Mouse (Mus musculus): Measurements from ENCODE around the gene Trappc13.

Gene Trappc13

DNA sequence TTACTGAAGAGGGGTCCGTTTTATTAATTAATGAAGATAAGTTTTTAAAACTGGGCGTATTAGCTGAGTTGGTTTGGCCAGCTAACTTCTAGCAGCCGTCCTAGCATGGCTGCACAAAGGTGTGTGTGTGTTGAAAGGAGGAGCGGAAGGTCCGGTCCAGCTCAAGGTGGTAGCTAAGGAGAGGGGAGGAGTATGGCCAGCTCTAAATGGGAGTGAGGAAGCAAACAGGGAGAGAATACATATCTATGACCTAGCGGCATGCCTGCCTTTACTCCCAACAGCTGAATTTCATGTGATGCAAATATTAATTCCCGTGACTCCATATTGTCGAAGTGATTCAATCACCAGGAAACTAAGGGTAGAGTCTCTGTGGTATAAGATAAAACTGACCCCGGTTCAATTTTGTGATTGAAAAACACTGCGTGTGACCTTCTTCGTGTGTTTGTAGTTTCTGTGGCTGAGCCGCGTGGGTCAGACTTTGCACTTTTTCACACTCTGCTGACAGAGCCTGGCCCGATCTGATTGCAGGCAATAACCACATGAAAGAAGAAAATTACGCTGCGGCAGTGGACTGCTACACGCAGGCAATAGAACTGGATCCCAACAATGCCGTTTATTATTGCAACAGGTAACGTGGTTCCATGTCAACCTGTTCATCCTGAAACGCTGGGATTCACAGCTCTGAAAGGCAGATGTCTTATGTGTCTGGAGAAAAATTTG, 54.4 kb downstream of the Trappc13 start:
- in situ Hi-C loops (cut with MboI; ENCODE audit: low pct_unique_long_range_greater_than_20kb in 1 of 2, low sequenced_read_pairs in 2 of 2, unreplicated experiment in 1 of 2): no loop called here

DNA sequence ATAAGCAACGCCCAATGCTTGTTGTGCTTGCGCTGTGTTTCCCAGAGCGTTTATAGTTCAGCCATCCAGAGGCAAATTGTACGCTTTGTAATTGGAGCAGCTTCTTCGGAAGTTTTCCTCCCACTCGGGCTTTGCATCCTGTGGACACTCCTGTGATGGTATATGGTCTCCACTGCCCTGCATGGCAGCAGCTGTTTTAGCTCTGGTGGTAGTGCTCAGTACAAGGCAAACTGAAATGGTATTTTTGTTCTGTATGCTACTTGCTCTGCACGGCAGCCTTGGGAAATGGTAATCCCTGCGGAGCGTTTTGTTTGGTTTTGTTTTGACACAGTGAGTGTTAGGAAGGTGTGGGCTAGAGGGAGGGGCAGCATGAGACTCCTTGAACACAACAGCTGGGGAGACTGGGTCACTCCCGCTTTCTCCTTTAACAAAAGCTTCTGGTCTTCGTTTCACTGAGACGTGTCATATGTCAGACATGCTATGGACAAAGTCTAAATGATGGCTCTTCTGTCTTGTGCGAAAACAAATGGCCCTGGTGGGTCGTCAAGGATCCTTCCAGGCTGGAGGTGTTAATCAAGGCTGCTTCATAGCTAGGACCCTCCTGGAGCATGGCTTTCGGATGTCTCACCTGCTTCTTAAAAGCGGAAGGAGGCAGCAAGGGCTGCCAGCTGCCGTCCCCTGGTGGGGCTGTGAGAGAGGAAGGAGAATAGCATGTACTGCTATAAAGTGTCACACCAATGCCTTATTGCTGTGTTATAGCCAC, 56.0 kb downstream of the Trappc13 start:
- in situ Hi-C loops (cut with MboI; ENCODE audit: low pct_unique_long_range_greater_than_20kb in 1 of 2, low sequenced_read_pairs in 2 of 2, unreplicated experiment in 1 of 2): no loop called here

DNA sequence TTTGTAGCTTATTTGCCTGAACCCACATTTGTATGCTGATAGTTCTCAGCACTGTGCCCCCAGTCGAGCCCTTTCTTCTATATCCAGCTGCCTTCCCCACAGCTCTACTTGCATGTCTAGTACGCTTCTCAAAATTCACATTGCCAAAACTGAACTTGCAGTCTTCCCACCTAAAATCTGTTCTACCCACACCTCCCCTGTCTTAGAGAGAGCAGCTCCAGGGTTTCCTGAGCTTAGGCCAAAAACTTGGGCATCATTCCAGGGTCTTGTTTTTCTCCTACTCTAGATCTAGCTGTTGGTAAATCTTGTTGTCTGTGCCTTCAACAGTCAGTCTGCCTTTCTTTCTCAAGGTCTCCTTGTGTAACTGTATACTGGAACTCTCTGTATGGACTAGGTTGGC, 63.4 kb downstream of the Trappc13 start:
- in situ Hi-C loops (cut with MboI; ENCODE audit: low pct_unique_long_range_greater_than_20kb in 1 of 2, low sequenced_read_pairs in 2 of 2, unreplicated experiment in 1 of 2): no loop called here

DNA sequence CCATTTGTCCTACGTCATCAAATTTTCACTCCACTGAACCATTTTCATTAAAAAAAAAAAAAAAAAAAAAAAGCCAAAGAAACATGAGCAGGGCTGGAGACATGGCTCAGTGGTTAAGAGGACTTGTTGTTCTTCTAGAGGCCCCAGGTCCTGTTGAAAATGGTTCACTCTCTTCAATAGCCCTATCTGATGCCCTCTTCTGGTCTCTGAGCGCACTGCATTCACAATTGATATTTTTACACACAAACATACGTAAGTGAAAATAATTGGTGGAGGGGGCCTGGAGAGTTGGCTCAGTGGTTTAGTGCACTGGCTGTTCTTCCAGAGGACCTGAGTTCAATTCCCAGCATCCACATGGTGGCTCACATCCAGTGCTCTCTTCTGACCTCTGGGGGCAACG, 64.5 kb downstream of the Trappc13 start:
- in situ Hi-C loops (cut with MboI; ENCODE audit: low pct_unique_long_range_greater_than_20kb in 1 of 2, low sequenced_read_pairs in 2 of 2, unreplicated experiment in 1 of 2): no loop called here

DNA sequence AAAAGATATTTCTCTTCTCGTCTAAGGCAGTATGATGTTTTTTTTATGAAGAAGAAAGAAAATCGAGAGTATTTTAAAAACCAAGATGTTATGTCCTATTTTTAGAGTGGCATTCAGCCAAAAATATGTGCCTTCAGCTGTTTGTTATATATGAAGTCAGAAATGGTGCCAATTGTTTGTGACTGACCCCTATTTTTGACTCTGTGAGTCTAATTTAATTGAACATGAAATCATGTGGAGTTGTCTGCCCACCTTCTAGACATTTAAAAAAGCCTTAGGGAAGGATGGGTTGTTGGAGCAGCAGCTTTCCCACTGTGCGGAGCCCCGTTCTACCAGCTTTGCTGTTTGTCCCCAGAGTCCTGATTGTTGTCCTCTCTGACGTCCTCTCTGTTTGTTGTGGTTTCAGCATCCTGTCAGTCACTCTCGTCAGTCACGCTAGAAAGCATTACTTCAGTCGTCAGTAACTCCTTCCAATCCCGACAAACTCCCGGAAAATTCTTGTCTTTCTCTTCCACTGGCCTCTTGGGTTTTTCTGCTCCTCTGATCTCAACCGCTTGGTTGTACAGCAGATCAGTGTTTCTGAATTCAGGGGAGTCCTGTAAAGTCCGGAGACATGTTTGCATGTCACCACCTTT, 65.9 kb downstream of the Trappc13 start:
- in situ Hi-C loops (cut with MboI; ENCODE audit: low pct_unique_long_range_greater_than_20kb in 1 of 2, low sequenced_read_pairs in 2 of 2, unreplicated experiment in 1 of 2): no loop called here

DNA sequence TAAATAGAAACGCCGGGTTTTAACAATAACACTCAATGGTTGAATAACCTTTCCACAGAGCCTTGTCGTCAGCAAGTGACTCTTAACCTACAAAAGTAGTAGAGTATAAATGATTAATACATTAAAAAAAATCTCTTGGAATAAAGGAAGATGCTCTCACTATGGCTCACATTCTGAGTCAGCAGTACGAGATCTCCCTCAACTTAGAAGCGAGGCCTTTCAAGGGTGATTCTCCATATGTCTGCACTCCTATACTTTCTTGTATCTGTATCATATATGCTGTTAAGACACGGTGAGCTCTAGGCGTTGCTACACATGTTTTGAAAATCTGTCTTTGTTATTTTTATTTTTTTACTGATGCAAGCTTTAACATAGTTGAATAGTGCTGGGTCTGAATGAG, 67.7 kb downstream of the Trappc13 start:
- in situ Hi-C loops (cut with MboI; ENCODE audit: low pct_unique_long_range_greater_than_20kb in 1 of 2, low sequenced_read_pairs in 2 of 2, unreplicated experiment in 1 of 2): no loop called here

DNA sequence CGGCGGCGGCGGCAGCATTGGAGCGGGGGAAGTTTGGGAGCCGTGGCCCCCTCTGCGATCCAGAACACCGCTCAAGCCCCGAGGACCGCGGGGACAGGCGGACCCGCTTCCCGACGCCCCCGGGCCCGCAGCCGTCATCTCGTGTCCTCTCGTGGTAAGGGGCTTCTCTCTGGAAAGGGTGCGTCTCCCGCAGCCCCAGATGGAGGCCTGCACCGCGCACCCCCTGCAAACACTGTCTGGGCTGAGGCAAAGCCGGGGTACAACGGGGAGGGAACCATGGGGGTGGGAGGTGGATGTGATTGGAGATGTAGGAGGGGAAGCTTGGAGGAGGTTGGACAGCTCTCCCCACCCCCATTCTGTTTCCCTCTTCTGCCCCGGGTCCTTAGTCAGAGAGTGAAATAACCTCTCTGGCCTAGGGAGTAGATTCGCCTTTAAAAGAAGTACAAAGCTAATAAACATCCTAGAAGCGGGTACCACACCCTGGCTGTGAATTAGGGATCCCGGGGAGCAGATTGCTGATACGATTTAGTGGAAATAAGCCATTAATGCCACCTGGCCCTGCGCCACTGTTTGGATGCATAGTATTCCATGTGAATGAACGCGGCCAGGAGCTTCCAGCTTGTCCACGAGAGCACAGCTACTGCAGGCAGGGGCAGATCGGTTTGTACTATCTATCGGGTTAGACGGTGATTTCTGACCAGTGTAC, 68.3 kb downstream of the Trappc13 start:
- in situ Hi-C loops (cut with MboI; ENCODE audit: low pct_unique_long_range_greater_than_20kb in 1 of 2, low sequenced_read_pairs in 2 of 2, unreplicated experiment in 1 of 2): no loop called here

DNA sequence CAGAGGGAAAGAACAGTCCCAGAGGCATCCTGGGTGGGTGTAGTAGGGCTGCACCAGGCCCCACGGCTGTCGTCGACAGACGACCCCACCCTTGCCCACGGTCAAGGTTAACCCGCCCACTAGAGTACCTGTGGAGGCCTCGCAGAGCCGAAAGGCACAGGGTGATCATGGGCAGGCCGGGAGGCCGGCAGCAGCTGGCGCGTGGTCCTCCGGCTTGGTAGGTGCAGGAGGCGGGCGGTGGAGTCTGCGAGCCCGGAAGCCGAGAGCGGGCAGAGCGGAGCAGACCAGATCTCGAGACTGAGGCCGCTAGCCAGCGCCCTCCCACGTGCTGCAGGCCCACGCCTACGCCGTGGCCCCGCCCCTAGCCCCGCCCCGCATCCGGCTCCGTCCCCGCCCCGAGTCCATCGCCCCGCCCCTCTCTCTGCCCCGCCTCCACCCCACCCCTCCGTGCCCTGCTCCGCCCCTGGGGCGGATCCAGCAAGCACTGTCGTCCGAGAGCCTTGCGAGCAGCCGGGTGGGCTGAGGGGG, 68.9 kb downstream of the Trappc13 start, which contains the start of the genes Nln and Sgtb:
Gene Nln (minus strand): TSS at position 327 of the 528 bp plus-strand sequence.
Gene Sgtb (plus strand): TSS at position 454 of the 528 bp plus-strand sequence.
- in situ Hi-C loops (cut with MboI; ENCODE audit: low pct_unique_long_range_greater_than_20kb in 1 of 2, low sequenced_read_pairs in 2 of 2, unreplicated experiment in 1 of 2): no loop called here

DNA sequence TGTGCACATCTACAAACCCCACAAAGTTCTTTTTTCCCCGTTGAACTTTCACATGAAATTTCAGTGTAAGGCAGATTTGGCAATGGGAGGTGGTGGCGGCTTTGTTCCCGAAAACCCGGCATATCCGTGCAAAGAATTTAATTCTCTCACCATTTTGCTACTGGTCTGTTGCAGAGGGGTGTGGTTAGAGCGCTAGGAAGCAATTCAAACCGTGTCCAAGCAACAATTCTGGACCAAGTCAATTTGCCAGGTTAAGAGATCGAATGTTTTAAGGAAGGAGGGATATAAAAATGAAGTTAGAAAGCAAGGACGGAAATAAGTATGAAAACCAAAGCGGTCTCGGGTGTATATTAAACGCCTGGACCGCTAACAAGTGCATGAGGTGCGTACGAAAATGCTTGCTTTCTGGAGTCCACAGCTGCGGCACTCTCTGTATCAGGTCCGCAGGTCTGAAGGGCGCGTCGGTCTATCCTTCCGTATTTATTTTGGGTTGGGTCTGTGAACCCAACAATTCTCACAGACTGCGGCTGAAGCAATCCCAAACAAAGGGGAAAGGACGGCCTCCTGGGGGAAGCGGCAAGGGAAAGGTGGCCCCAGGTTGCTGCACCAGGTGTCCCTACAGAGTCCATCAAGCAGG, 69.5 kb downstream of the Trappc13 start:
- in situ Hi-C loops (cut with MboI; ENCODE audit: low pct_unique_long_range_greater_than_20kb in 1 of 2, low sequenced_read_pairs in 2 of 2, unreplicated experiment in 1 of 2): no loop called here

DNA sequence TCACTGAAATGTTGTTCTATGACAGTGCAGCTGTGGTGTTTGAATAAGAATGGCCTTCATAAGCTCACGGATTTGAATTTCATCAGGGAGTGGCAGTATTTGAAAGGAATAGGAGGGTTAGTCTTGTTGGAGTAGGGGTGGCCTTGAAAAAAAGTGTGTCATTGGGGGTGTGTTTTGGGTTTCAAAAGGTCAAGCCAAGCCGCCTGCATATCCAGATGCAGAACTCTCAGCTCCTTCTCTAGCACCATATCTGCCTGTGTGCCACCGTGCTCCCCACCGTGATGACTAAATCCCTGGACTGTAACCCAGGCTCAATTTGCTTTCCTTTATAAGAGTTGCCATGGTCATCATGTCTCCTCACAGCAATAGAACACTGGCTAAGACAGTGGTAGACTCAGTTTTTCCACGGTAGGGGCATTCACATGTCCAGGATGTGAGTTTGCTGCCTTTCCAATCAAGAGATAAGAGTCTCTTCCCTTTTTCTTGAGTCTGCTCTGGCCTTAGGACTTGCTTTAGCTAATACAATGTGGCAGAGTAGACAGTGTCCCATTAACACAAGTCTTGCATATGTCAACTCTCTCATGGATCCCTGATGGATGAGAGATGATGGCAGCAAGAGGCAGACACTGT, 76.5 kb downstream of the Trappc13 start:
- in situ Hi-C loops (cut with MboI; ENCODE audit: low pct_unique_long_range_greater_than_20kb in 1 of 2, low sequenced_read_pairs in 2 of 2, unreplicated experiment in 1 of 2): no loop called here

DNA sequence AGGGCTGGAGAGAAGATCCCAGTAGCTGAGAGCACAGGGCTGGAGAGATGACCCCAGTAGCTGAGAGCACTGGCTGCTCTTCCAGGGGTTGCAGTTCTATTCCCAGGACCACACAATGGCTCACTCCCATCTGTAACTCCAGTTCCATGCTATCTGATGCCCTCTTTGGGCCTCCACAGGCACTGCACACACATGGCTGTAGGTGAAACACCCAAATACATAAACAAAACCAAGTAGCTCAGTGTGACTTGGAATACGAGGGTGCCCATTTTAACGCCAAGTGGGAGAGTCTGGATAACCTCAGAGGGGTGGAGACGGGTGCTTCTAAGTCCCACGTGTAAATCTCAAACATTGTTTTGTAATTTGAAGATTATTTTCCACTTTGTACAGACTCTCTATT, 77.9 kb downstream of the Trappc13 start:
- in situ Hi-C loops (cut with MboI; ENCODE audit: low pct_unique_long_range_greater_than_20kb in 1 of 2, low sequenced_read_pairs in 2 of 2, unreplicated experiment in 1 of 2): no loop called here

DNA sequence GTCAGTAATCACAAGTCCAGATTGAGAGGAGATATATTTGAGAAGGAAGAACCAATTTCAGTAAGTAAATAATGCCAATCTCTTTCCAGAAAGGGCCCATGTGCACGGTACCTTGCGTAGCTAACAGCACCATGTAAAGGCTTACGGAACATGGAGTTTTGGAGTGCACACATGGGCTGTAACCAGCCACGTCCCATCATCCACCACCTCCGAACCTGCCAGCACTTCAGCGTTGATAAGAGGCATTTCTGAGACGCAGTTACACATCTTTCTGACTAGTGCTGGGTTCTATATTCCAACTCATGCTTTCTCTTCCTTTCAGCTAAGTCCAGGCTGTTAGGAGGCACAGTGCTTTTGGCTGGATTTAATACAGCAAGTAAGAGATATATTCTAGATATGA, 81.1 kb downstream of the Trappc13 start:
- in situ Hi-C loops (cut with MboI; ENCODE audit: low pct_unique_long_range_greater_than_20kb in 1 of 2, low sequenced_read_pairs in 2 of 2, unreplicated experiment in 1 of 2): no loop called here

DNA sequence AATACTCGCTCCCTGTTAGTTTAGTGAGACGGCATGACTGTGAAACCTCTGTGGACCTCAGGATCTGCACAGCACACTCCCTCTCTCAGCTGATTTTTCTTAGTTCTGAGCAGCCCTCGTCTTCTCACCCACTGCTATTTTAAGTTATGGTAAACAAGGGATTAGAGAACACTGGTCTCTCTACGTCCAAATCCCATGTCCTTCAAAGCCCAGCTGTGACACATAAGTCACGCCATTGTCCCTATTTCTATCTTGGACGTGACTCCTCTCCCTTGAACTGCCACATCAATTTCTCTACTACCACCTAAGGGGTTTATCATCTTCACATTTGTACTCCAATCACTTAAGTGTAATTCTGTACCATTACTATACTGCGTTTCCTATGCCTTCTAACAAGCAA, 82.3 kb downstream of the Trappc13 start:
- in situ Hi-C loops (cut with MboI; ENCODE audit: low pct_unique_long_range_greater_than_20kb in 1 of 2, low sequenced_read_pairs in 2 of 2, unreplicated experiment in 1 of 2): no loop called here

DNA sequence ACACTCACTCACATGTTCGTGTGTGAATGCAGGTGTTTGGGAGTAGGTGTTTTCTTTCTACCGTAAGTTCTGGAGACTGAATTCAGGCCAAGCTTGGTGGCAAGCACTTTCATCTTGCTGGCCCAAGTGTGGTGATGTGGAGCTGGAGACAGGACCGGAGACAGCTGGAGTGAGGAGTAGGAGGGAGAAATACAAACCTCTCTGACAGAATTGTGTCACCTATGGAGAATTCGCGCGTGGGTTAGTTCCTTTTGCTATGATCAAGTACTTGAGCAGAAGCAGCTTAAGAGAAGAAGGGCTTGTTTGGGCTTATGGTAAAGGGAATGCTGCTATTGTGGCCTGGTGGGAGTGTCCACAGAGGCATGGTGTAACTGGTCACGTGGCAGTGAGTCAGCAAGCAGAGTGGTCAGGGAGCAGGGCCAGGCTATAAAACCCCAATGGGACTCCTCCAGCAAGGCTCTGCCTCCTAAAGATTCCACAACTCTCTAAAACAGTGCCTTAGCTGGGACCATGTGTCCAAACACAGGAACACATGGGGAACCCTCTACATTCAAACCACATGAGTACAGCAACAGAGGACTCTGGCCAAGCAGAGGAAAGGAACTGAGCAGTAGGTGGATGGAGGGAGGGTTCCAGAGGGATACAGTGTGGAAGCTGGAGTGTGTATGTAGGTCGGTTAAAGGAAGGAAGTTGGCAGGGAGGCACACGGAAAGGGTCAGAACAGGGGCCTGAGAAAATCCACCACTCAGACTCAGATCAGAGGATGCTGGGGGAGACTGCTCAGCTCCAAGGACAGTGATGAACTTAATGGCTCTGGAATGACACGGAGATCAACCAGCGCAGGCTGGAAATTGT, 83.5 kb downstream of the Trappc13 start:
- in situ Hi-C loops (cut with MboI; ENCODE audit: low pct_unique_long_range_greater_than_20kb in 1 of 2, low sequenced_read_pairs in 2 of 2, unreplicated experiment in 1 of 2): no loop called here
